Mouse (Mus musculus) left cerebral cortex, adult 18-20 months (tissue): ENCODE results near the gene Tada2a. TPM values are rescaled to one million over a fixed set of nuclear protein-coding genes. Genes with fewer than 3 reads are reported as not detected.
A peak's percentile ranks its signal among the peaks of the same experiment; 100 is the strongest.

Experiments
- DNase-seq, 2 experiments: peaks; one replicate each; pipeline ENCODE4 v3.0.0; 2021 to 2022; ENCODE audit warnings: low spot score in 2 of 2, mixed read lengths in 1 of 2
- total RNA-seq, 2 experiments: library from RNA; stranded (reverse); gene quantifications; 2 replicates each; pipeline ENCODE4 v1.2.3; 2021

The Tada2a gene
- total RNA-seq, 2 experiments from 2014 or later = 34.4 to 40.8 TPM

DNA sequence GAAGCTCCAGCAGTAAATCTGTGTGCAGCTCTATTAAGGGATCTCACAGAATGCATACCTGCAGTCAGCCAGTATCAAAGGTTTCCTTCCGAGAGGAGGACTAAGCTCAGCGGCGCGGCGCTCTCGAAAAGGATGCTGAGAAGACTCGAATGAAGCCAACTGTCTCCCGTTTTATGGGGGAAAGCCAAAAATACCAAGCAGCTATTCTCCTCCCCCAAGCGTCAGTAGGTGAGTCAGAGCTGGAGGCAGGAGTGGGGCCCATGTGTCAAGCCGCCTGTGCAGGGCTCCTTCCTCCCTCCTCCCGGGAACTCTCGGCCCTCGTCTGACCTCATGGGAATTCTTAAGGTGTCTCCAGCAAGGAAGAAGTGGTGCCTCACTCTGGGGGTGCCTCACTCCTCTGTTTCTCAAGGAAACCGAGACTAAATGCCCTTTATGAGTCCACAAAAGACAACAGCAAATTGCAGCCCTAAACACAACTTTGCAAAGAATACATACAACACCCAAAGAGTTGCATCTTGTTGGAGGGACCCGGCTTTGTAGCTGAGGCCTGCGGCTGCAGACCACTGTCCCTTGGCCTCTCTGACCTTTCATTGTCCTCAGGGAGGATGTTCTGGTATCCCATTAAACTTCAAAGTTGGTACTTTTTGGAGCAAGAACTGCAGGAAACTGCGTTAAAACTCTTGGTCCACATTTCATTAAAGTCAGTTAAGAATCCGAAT, 62.3 kb downstream of the Tada2a start:
- DNase-seq = peak; percentile 73 to 84

DNA sequence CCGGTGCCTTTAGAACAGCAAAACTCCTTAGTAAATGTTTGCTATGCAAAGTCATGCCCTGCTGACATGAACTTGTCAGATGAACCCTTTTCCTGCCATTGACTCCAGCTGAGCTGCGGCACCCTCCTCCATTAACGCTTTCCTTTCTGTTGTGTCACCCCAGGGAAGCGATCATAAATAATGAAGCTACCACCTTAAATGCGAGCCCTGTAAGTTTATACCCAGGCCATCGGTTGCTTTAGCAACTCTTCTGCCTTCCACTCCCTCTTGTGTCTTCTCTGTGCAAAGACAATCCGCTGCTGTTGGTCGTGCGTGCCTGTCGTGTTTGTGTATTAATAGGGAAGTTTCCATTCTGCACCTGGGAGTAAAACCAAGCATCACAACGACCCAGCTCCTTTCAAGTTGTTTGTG, 63.3 kb downstream of the Tada2a start:
- no peak for DNase-seq

DNA sequence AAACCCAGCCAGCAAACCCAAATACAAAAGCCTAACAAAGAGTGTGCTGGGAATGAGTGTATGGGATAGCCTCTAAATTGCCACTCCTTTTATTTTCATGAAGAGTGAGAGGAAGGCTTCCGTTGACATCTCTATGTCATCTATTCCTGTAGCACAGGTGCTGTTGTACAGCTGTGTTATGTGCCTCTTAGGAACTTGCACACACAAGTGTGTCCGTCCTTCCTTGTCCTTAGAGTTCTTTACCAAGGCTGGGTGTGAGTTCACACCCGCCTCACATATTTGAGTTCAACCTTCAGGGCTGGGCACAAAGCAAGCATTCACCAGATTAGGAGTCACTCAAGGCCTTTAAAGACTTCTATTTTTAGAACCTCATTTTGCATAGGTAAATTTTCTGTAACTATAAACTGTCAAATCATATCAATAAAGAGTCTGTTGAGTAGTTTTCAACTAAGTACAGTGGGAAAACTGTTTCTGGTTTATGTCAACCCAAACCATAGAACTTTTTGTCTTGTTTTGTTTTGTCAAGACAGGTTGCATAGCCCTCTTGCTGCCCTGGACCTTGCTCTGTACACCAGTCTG, 65.7 kb downstream of the Tada2a start:
- DNase-seq = no peak

DNA sequence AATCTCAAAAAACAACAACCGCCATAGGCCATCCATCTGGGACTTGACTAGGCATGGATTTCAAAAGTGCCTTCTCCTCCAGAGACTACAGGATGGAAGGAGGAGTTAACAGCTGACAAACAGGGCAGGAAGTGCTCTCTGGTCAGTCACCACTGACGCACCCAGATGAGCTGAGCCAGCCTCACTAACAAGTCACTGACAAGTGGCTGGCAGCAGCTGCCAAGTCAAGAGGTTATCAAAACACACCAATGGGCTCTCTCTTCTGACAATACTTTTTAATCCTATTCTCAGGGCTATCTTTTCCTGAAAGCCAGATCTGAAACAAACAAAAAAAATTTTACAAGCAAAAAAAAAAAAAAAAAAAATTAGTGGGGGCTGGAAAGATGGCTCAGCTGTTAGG, 66.6 kb downstream of the Tada2a start:
- no peak for DNase-seq

DNA sequence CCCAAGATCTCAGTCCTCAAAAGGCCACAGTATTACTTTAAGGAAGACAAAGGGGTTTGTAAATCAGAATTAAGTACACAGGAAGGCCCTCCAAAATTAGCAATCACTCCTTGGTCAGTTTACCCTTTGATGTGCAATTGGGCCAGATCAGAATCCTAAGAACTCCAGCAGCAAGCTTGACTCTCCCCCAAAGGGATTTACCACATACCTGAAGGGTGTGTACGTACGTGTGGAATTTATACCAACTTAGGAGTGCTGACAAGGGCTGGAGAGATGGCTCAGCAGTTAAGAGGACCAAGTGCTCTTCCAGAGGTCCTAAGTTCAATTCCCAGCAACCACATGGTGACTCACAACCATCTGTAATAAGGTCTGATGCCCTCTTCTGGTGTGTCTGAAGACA, 67.5 kb downstream of the Tada2a start:
- DNase-seq = no peak

DNA sequence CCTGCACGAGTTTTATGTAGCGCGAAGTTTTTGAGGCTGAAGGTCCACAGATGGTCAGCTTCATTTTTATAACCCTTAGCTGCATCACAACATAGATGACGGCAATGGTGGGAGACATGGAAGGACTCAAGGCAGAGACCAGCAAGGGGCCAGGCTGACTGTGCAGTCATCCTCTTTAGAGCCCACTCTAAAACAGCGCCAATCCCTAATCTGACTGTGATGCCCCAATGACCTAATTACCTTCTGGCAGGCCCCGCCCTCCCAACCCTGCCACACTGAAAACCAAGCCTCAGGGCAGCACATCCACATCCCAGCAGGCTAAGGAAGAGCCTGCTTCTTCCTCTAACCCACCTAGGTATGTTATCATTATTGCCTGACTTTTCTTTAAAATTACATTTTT, 68.8 kb downstream of the Tada2a start:
- no peak for DNase-seq

DNA sequence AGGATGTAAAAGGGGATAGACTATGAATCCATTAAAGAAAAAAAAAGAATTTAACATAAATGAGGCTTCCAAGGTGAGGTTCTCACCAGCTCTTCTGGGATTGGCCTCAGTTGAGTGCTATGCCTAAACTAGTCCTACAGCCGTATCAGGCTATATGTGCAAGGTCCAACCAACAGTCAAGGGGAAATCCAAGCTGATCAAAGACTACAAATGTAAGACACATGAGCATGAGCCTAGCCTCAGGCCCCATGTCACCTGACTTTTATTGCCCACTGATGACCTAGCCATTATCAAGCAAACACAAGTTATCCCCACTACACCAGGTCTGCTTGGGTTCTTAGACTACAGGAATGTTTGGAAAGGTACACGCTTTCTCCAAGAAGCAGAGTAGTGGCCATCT, 69.6 kb downstream of the Tada2a start:
- no peak for DNase-seq

DNA sequence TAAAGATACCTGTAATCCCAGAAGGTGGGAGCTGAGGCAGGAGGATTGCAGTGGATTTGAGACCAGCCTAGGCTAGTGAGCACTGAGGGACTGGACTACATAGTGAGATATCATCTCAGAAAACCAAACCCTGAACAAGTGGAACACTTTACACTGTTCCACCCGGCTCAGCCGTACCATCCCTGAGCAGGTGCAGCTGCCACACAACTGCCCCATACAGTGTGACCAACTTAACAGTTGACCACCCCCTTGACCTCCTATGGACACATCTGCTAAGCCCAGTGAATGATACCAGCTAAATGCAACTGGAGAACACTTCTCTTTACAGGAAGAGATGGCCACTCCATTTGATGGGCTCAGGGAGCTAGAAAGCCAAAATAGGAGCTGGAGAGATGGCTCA, 72.0 kb downstream of the Tada2a start:
- DNase-seq = no peak

DNA sequence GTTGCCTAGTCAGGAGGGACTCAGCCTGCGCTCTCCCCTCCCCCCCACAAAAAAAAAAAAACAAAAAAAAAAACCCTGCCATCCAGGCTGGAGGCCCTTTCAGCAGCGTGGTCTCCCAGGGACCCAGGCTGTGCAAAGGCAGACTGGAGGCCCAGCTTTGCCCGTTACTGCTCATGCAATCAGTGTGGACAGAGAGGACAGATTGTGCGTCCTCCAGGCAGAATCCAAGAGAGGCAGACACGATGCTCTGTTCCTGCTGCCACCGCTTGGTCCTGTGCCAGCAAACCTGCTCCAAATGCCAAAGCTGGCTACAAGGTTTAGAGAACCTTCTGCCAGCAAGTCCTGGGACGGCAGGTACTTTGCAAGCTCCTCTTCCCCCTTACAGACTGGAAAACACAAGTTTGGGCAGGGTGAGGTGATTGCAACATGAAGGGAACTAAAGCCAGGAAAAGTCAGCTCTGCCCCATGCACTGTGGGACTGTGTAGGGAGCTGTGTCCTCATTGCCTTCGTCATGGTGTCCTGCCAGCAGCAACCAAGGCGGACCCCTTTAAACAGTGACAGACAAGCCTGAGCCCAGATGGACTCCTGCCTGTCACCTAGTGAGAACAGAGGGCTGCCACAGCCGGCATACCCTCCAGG, 75.8 kb downstream of the Tada2a start:
- DNase-seq = peak; percentile 65 to 68

DNA sequence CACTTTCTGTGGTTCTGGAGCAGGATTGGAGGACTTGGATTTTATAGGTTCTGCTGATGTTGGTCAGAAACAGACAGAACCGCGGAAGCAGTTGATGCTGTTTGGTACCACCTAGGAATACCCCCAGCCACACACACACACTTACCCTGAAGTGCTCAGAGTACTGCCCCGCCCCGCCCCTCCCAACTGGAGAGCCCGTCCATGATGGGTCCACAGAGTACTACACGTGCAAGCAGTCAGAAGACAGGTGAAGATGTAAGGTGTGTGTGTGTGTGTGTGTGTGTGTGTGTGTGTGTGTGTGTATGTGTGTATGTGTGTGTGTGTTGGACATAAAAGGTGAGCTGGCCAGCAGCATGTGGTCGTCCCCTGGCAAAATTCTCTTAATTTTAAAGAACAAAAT, 76.3 kb downstream of the Tada2a start:
- no peak for DNase-seq

DNA sequence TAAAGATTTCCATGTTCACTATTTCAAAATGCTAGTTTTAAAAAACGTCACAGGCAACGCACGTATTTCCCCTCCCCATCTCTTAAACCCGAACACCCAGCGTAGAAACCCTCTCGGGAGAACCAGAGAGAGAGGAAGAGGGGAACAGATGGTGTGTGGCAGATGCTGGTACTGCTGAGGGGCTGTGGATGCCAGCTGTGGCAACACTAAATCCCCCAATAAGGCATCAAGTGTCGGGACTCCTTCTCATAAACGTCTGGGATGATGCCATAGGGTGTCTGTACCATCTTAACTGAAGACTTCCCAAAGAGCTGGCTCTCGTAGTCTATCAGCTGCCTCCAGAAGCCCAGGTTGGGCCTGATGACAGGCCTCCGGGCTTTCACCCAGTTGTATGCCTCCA, 81.0 kb downstream of the Tada2a start:
- DNase-seq = no peak

DNA sequence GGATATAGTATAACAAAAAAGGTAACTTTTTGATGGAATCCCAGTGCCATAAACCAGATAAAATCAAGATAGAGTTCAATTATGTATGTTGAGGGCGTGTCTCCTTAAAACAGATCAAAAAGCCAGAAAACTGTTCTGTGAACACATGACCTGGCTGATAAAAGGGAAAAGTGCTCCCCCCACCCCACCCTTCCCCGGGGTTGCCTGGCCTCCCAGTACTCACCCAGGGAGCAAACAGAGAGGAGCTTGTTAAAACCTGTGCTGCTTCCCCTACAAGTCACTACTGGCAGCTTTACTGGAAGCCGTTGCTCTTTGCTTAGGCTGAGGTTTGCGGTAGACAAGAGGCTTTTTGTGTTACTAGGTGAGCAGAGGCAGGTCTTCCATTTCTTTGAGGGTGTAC, 82.1 kb downstream of the Tada2a start:
- DNase-seq = no peak

DNA sequence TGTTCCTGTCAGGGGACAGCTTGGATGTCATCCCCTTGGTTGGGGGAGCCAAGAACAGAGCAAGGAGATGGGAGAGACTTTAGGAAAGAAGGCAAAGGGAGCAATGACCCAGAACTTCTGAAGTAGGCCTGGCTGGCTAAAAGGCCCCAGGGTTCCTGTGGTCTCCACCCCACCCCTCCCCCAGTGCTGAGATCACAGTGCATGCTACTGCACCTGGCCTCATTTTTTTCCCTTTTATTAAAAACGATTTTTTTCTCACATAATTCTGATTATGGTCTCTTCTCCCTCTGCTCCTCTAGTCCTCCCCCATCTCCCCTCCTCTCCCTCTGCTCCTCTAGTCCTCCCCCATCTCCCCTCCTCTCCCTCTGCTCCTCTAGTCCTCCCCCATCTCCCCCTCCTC, 84.4 kb downstream of the Tada2a start:
- DNase-seq = no peak

DNA sequence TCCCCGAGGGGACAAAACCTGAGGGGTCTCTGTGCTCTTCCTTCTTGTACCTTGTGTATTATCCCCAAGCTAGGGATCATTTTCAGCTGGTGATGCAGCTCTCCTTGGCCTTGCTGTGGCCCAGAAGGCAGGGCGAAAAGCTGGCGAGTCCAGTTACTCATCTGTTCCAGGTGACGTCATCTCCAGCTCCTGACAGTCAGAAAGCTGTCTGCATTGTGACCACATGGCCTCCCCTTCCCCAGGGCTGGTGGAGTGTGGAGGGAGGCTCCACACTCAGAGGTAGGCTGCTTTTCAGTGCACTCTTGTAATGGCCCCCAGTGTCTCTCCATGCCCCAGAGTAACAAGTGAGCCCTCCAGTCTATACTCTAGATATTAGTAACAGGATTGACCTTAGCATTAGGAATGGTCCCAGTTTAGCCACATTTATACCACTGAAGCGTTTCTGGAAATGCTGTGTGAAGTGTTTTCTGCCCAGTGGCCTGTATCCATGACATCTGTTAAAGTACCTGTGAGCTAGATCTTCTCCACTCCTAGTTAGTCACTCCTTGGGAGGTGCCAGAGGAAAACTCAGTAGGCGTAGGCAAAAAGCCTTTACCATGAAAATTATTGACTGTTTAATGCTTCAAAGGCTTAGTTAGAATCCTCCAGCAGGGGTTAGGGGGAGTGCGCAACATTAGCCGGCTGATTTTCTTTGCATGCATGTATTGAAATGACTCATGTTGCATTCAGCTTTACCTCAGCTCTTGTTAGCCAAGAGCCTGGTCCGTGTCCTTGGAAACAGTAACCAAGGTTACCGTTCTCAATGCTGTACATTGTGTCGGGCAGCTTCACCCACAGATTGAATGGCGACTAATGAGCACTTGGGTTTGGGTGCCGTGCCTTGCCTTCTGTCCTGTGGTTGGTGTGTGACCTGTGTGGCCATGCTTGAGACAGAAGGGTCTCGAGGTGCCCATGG, 86.3 kb downstream of the Tada2a start:
- peak; percentile 43 to 48 for DNase-seq

DNA sequence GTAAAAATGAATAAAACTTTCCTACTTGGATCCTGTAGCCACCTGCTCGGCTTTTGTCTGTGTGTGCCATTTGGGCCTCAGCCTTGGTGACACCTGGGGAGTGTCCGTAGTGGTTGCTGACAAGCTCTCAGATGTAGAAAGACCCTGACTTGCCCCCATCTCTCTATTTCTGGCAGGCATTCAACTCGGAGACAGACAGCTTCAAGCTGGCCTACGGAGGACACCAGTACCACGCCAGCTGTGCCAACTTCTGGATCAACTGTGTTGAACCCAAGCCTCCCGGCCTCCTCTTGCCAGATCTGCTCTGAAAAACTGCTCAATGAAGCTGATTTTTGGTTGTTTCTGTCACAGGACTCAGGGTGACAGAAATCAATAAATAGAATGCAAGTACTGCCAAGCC, 88.8 kb downstream of the Tada2a start:
- DNase-seq = no peak

DNA sequence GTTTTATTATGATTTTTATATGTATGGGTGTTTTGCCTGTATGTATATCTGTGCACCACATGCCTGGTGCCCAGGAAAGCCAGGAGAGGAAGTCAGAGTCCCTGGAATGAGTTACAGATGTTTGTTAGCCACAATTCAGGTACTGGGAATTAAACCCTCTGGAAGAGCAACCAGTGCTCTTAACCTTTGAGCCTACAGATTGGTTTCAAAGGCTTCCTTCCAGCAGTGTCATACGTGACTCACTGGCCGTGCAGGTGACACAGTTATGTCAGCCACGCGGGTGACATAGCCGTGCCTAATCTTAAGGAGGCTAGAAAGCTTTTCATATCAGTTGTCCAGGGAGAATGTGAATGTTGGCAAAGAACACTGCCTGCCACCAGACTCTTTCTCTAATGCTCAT, 95.7 kb downstream of the Tada2a start:
- DNase-seq = no peak

DNA sequence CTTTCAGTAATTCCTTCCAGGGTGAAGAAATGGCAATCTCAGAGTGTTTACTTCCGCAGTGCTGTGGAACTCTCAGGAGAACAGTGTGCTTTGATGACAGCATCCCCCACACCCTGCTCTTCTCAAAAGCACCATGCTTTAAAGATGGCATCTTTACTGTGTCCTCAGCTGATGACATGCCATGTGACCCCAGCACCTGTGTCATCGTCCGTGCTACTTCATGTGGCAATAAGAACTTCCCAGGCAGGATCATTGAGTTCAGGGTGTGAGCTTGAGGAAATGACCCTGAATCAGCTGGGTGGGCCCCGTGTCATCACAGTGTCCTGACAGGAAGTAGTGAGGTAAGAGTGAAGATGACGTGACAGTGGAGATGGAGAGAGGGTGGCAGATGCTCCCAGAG, 96.8 kb downstream of the Tada2a start:
- DNase-seq = no peak

DNA sequence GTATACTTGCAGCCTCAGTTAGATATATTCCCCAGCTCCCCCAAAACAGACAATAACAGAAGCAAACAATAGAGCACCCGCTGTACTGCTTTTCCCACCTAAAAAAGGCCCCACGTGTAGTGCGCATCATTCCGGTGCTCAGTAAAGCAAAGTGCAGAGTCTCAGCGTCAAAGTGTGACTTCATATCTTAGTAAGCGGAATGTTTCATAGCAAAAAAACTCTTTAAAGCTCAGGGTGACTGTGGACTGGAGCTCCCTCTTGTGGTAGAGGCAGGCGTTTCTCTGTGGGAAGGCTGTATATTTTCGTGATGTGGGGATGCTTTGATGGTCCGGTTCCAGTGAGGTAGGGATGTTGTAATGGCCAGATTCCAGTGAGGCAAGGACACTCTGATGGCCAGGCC, 97.4 kb downstream of the Tada2a start:
- DNase-seq = peak; percentile 60 to 71
